Mouse (Mus musculus) limb, embryonic 12.5 days (tissue): Measurements from ENCODE around the gene Galnt6. TPM values are rescaled to one million over a fixed set of nuclear protein-coding genes. Genes with fewer than 3 reads are reported as not detected.
A peak's percentile ranks its signal among the peaks of the same experiment; 100 is the strongest.

Experiments used
- ATAC-seq: fragments of 200-750 bp; cut with Nextera tagmentation; 2 replicates; pipeline ENCODE4 v1.8.0; 2017; ENCODE audit warnings: low read depth, moderate TSS enrichment; ENCODE audit not compliant: insufficient number of reproducible peaks, insufficient read depth, low FRiP score, low TSS enrichment
- H3K27ac ChIP-seq: fragments of 300-500 bp; sonication (generic); 2 replicates; pipeline ENCODE4 v1.5.1; 2016; ENCODE audit warnings: mild to moderate bottlenecking, moderate library complexity
- H3K27me3 ChIP-seq: fragments of 300-500 bp; sonication (generic); 2 replicates; pipeline ENCODE4 v1.6.1; 2016; ENCODE audit warnings: mild to moderate bottlenecking, moderate library complexity
- H3K36me3 ChIP-seq: fragments of 300-500 bp; sonication (generic); 2 replicates; pipeline ENCODE4 v1.6.1; 2016; ENCODE audit warnings: mild to moderate bottlenecking, moderate library complexity
- H3K4me1 ChIP-seq: fragments of 300-500 bp; sonication (generic); replicated peaks from 2 replicates; pipeline ENCODE4 v1.6.1; 2016
- H3K4me2 ChIP-seq: fragments of 300-500 bp; sonication (generic); 2 replicates; pipeline ENCODE4 v1.6.1; 2016; ENCODE audit warnings: mild to moderate bottlenecking, moderate library complexity
- H3K4me3 ChIP-seq: fragments of 300-500 bp; sonication (generic); replicated peaks from 2 replicates; pipeline ENCODE4 v1.5.1; 2016; ENCODE audit warnings: mild to moderate bottlenecking
- H3K9ac ChIP-seq: fragments of 300-500 bp; sonication (generic); replicated peaks from 2 replicates; pipeline ENCODE4 v1.6.1; 2016; ENCODE audit warnings: mild to moderate bottlenecking, moderate library complexity
- H3K9me3 ChIP-seq: fragments of 300-500 bp; sonication (generic); 2 replicates; pipeline ENCODE4 v1.6.1; 2016; ENCODE audit warnings: mild to moderate bottlenecking, moderate library complexity
- WGBS: fragments of 180-500 bp; shearing (Covaris S2); methylation state at CpG from one replicate; pipeline ENCODE4 v1.1.7; 2016; 5-methylcytosine and 5-hydroxymethylcytosine counted together
- polyA plus RNA-seq: library from polyadenylated mRNA; unstranded; fragments of >200 nt; fragmentation: Nextera tagmentation; extraction: Ambion mirVana; gene quantifications from 2 replicates; pipeline ENCODE4 v1.2.1, GENCODE M21; 2016

The Galnt6 gene
- polyA plus RNA-seq, 1 experiment from 2014 or later = 0.20 TPM

DNA sequence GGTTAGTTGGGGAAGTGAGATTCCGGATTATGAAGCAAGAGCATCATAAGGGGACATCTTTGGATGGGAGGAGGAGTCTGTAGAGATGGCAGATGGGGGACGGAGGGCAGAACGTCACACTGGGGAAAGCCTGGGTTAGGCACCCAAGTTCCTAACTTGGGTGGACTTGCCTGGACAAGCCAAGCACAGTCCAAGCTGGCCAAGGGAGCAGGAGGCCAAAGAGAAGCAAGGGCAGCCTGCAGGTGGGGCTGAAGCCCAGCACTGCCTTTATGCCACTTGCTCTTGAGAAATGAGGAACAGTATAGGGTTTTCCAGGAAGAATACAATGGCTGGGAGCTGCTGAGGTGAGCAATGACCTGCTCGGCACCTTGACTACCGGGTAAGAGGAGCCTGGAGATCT, 10.0 kb downstream of the Galnt6 start:
- H3K27ac ChIP-seq = no peak overlapping the region
- H3K9ac ChIP-seq = no peak overlapping the region
- no peak overlapping the region for H3K4me2 ChIP-seq
- no peaks in the 10 kb centered on the region for H3K9me3 ChIP-seq
- ATAC-seq = no peak
- WGBS = 93% methylated on average over 5 of the region's 5 CpGs
- no peak overlapping the region for H3K4me3 ChIP-seq
- H3K4me1 ChIP-seq = peaks cover 4% of the 10 kb centered on the region; the same call in 1 of the 2 replicates
- H3K27me3 ChIP-seq = no peaks in the 10 kb centered on the region
- H3K36me3 ChIP-seq = no peaks in the 10 kb centered on the region

DNA sequence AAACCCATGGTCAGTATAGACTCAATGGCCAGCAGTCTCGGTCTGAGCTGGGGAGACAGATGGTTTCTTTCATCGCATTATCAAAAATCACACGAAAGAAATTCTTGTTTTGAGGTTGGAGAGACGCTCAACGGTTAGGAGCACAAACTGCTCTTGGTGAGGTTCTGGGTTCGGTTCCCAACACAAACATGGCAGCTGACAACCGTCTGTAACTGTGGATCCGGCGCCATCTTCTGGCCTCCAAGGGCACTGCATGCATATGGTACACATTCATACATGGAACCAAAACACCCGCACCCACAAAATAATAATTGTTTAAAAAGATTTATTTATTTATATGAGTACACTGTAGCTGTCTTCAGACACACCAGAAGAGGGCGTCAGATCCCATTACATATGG, 10.6 kb downstream of the Galnt6 start:
- Histone ChIP-seq H3K9me3 (no peaks in the 10 kb centered on the region), H3K27me3 (no peaks in the 10 kb centered on the region), H3K4me3 (no peak overlapping the region), H3K36me3 (no peaks in the 10 kb centered on the region), H3K27ac (no peak overlapping the region), H3K4me1 (peaks cover 4% of the 10 kb centered on the region; the same call in 1 of the 2 replicates), H3K9ac (no peak overlapping the region), H3K4me2 (no peak overlapping the region)
- no peak for ATAC-seq
- WGBS = 80% methylated on average over 11 of the region's 11 CpGs

GRCm38 (mm10) chr15:100717933-100718332, 11.2 kb downstream of the Galnt6 start:
- H3K4me3 ChIP-seq = no peak overlapping the region

GRCm38 (mm10) chr15:100715399-100715993, 13.7 kb downstream of the Galnt6 start:
- no peaks in the 10 kb centered on the region for H3K36me3 ChIP-seq

More at GRCm38 (mm10) chr15:100717933-100718332, 11.2 kb downstream of the Galnt6 start:
- H3K36me3 ChIP-seq = no peaks in the 10 kb centered on the region
- WGBS = 80% methylated on average over 6 of the region's 6 CpGs
- no peak for ATAC-seq
- H3K9me3 ChIP-seq = no peaks in the 10 kb centered on the region
- no peak overlapping the region for H3K9ac ChIP-seq
- no peak overlapping the region for H3K27ac ChIP-seq
- no peaks in the 10 kb centered on the region for H3K27me3 ChIP-seq
- peaks cover 4% of the 10 kb centered on the region; the same call in 1 of the 2 replicates for H3K4me1 ChIP-seq
- no peak overlapping the region for H3K4me2 ChIP-seq

GRCm38 (mm10) chr15:100714470-100714869, 14.7 kb downstream of the Galnt6 start:
- Histone ChIP-seq H3K36me3 (no peaks in the 10 kb centered on the region), H3K4me3 (no peak overlapping the region), H3K9me3 (no peaks in the 10 kb centered on the region), H3K4me2 (no peak overlapping the region), H3K9ac (no peak overlapping the region), H3K4me1 (no peaks in the 10 kb centered on the region), H3K27ac (no peak overlapping the region), H3K27me3 (no peaks in the 10 kb centered on the region)
- ATAC-seq = no peak
- WGBS = 85% methylated on average over 8 of the region's 8 CpGs

More at GRCm38 (mm10) chr15:100715399-100715993, 13.7 kb downstream of the Galnt6 start:
- Histone ChIP-seq H3K4me1 (peaks cover 4% of the 10 kb centered on the region; the same call in 1 of the 2 replicates), H3K27me3 (no peaks in the 10 kb centered on the region), H3K27ac (no peak overlapping the region), H3K9me3 (no peaks in the 10 kb centered on the region), H3K4me2 (no peak overlapping the region), H3K4me3 (no peak overlapping the region), H3K9ac (no peak overlapping the region)
- WGBS = 84% methylated on average over 9 of the region's 9 CpGs
- ATAC-seq = no peak

DNA sequence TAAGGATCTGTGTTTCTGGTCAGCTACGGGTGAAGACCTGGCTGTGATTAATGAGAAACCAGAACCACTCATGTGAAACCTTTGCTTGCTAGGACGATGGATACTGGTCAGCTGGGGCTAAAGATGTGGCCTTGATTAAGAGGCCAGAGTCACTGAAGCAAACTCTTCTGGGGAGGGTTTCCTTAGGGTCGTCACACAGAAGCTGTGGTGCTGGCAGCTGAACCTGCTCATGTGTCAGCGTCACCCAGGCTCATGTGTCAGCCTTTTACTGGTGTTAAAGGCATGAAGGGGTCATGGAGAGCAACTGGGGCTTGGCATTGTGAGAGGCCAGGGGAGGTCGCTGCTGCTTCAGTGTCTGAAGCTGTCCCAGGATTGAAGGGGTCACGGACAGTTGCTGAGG, 18.3 kb downstream of the Galnt6 start:
- H3K9ac ChIP-seq = no peak overlapping the region
- no peak overlapping the region for H3K4me2 ChIP-seq
- WGBS = 55% methylated on average over 6 of the region's 6 CpGs
- 0 out of 2 replicates have a peak, but pooled peaks cover 5% of the 10 kb centered on the region for H3K27me3 ChIP-seq
- no peaks in the 10 kb centered on the region for H3K36me3 ChIP-seq
- H3K4me3 ChIP-seq = no peak overlapping the region
- no peak for ATAC-seq
- H3K9me3 ChIP-seq = no peaks in the 10 kb centered on the region
- H3K27ac ChIP-seq = no peak overlapping the region
- no peaks in the 10 kb centered on the region for H3K4me1 ChIP-seq

GRCm38 (mm10) chr15:100708433-100709078, 20.6 kb downstream of the Galnt6 start:
- WGBS = 77% methylated on average over 8 of the region's 8 CpGs
- Histone ChIP-seq H3K9ac (no peak overlapping the region), H3K4me3 (no peak overlapping the region), H3K9me3 (no peaks in the 10 kb centered on the region), H3K4me1 (peaks cover 9% of the 10 kb centered on the region), H3K36me3 (no peaks in the 10 kb centered on the region), H3K27me3 (peaks cover 17% of the 10 kb centered on the region), H3K27ac (no peak overlapping the region), H3K4me2 (no peak overlapping the region)
- no peak for ATAC-seq

DNA sequence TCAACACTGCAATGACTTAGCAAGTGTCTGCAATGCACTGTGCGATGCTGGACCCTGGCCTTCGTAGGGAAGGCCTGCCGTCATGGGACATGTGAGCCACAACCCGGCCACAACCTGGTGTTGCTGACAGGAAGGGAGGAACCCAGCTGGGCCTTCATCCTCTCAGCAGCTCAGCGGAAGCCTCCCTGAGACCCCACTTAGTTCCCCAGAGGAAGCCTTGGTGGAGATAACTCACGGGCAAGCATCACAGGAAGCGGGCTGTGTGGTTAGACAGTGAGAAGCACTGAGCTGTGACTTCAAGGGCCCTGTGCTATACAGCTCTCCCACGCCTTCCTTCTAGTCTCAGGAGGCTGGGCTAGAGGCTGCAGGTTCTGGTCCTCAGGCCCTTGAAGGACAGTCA, 22.9 kb downstream of the Galnt6 start:
- peaks cover 9% of the 10 kb centered on the region for H3K4me1 ChIP-seq
- H3K36me3 ChIP-seq = no peaks in the 10 kb centered on the region
- no peak overlapping the region for H3K4me2 ChIP-seq
- peaks cover 28% of the 10 kb centered on the region for H3K27me3 ChIP-seq
- WGBS = 67% methylated on average over 8 of the region's 8 CpGs
- no peak for ATAC-seq
- no peak overlapping the region for H3K9ac ChIP-seq
- H3K4me3 ChIP-seq = no peak overlapping the region
- H3K9me3 ChIP-seq = no peaks in the 10 kb centered on the region
- no peak overlapping the region for H3K27ac ChIP-seq

- WGBS = 86% methylated on average over 1 of the region's 1 CpGs
- Histone ChIP-seq H3K9ac (no peak overlapping the region), H3K4me2 (no peak overlapping the region), H3K27ac (no peak overlapping the region), H3K36me3 (no peaks in the 10 kb centered on the region), H3K9me3 (no peaks in the 10 kb centered on the region), H3K4me3 (no peak overlapping the region), H3K27me3 (peaks cover 28% of the 10 kb centered on the region), H3K4me1 (peaks cover 9% of the 10 kb centered on the region)
- no peak for ATAC-seq
Measured at GRCm38 (mm10) chr15:100705376-100705775, 23.8 kb downstream of the Galnt6 start.

GRCm38 (mm10) chr15:100703913-100704312, 25.3 kb downstream of the Galnt6 start:
- Histone ChIP-seq H3K4me1 (peaks cover 9% of the 10 kb centered on the region), H3K27me3 (peaks cover 28% of the 10 kb centered on the region), H3K27ac (no peak overlapping the region), H3K36me3 (no peaks in the 10 kb centered on the region), H3K9ac (peak overlapping the region; percentile 23; the same call in 1 of the 2 replicates), H3K4me3 (peak overlapping the region; percentile 6; the same call in 1 of the 2 replicates), H3K4me2 (peak overlapping the region; percentile 52), H3K9me3 (no peaks in the 10 kb centered on the region)
- ATAC-seq = no peak
- 8% methylated on average over 17 of the region's 17 CpGs for WGBS

DNA sequence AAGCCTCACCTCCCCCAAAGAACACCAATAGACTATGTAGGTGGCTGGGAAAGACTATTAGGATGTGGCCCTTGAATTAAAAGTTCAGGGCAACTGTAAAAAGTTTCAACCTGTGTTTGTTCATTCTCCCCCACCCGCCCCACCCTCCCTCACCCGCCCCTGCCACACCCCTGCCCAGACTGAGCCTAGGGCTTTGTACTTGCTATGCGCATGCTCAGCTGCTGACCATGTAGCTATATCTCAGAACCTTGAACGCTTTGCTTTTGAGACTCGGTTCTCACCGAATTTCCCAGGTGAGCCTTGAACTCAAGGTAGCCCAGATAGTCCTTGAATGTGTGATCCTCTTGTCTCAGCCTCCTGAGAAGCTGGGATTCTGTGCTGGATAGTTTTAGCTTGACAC, 27.3 kb downstream of the Galnt6 start:
- Histone ChIP-seq H3K4me2 (no peak overlapping the region), H3K9ac (no peak overlapping the region), H3K9me3 (no peaks in the 10 kb centered on the region), H3K4me1 (peaks cover 9% of the 10 kb centered on the region), H3K27me3 (peaks cover 23% of the 10 kb centered on the region), H3K27ac (no peak overlapping the region), H3K4me3 (no peak overlapping the region), H3K36me3 (no peaks in the 10 kb centered on the region)
- WGBS = 81% methylated on average over 6 of the region's 6 CpGs
- no peak for ATAC-seq
